ENCODE assay signal across 18 mouse cellular contexts in genomic region chr13:15713486-15713885, GRCm38 (mm10).
A peak's percentile ranks its signal among the peaks of the same experiment; 100 is the strongest.
DNase-seq lines count a peak whose midpoint lies in the region; ATAC-seq and TF ChIP-seq lines count a peak whose summit lies in the region.
"Had no signal": no experiment of that assay in that cellular context is flagged by ENCODE, and none has a peak within 500 bp of the region (broad histone marks: within the 10 kb centered on the region; RNA-seq: fewer than 3 reads in every experiment).

No protein-coding gene starts in this region.

- peak overlapping the region; percentile 75 for H3K27ac ChIP-seq in hindbrain, embryonic 10.5 days
- H3K27ac ChIP-seq in hindbrain, postnatal 0 days, result no peak overlapping the region
- peak overlapping the region; percentile 69 for H3K27ac ChIP-seq in midbrain, embryonic 10.5 days (replicated peaks)
- H3K27ac ChIP-seq in midbrain, embryonic 14.5 days (replicated peaks; ENCODE audit: low read depth, low read length), result no peak overlapping the region
- H3K27ac ChIP-seq in forebrain, embryonic 13.5 days, result peak overlapping the region; percentile 41
- H3K27ac ChIP-seq in forebrain, embryonic 15.5 days (replicated peaks), result peak overlapping the region; percentile 65
- H3K27ac ChIP-seq: embryonic facial prominence, embryonic 12.5 days; heart, embryonic 10.5 days had no signal

- no peak overlapping the region for H3K9ac ChIP-seq in hindbrain, postnatal 0 days (replicated peaks; ENCODE audit: low read length)
- no peak overlapping the region for H3K9ac ChIP-seq in midbrain, embryonic 14.5 days (replicated peaks; ENCODE audit: low read length)
- no peak overlapping the region for H3K9ac ChIP-seq in forebrain, embryonic 13.5 days
- no peak overlapping the region for H3K9ac ChIP-seq in forebrain, embryonic 15.5 days (replicated peaks)
- H3K9ac ChIP-seq: embryonic facial prominence, embryonic 12.5 days had no signal

- H3K4me3 ChIP-seq in hindbrain, embryonic 10.5 days, result no peak overlapping the region
- no peak overlapping the region for H3K4me3 ChIP-seq in hindbrain, postnatal 0 days (ENCODE audit: low read length)
- H3K4me3 ChIP-seq in midbrain, embryonic 10.5 days, result no peak overlapping the region
- no peak overlapping the region for H3K4me3 ChIP-seq in midbrain, embryonic 14.5 days (replicated peaks; ENCODE audit: low read depth, low read length)
- H3K4me3 ChIP-seq in forebrain, embryonic 13.5 days, result no peak overlapping the region
- H3K4me3 ChIP-seq in forebrain, embryonic 15.5 days, result no peak overlapping the region
- H3K4me3 ChIP-seq: embryonic facial prominence, embryonic 12.5 days; heart, embryonic 10.5 days had no signal

- peaks cover 50% of the 10 kb centered on the region for H3K4me1 ChIP-seq in hindbrain, embryonic 10.5 days (replicated peaks)
- H3K4me1 ChIP-seq in hindbrain, postnatal 0 days (ENCODE audit: insufficient read depth, low read length), result no peaks in the 10 kb centered on the region
- peaks cover 63% of the 10 kb centered on the region for H3K4me1 ChIP-seq in midbrain, embryonic 10.5 days
- H3K4me1 ChIP-seq in midbrain, embryonic 14.5 days (ENCODE audit: control insufficient read depth, insufficient read depth, low read length), result peaks cover 3% of the 10 kb centered on the region; the same call in 1 of the 2 replicates
- H3K4me1 ChIP-seq in forebrain, embryonic 13.5 days, result peaks cover 41% of the 10 kb centered on the region
- peaks cover 26% of the 10 kb centered on the region for H3K4me1 ChIP-seq in forebrain, embryonic 15.5 days
- H3K4me1 ChIP-seq: heart, embryonic 10.5 days had no signal

- H3K36me3 ChIP-seq in hindbrain, embryonic 10.5 days, result peaks cover 22% of the 10 kb centered on the region
- H3K36me3 ChIP-seq in hindbrain, postnatal 0 days (ENCODE audit: insufficient read depth, low read length), result no peaks in the 10 kb centered on the region
- peaks cover 31% of the 10 kb centered on the region for H3K36me3 ChIP-seq in midbrain, embryonic 10.5 days
- H3K36me3 ChIP-seq in midbrain, embryonic 14.5 days (ENCODE audit: control insufficient read depth, insufficient read depth, low read length), result no peaks in the 10 kb centered on the region
- 0 out of 2 replicates have a peak, but pooled peaks cover 10% of the 10 kb centered on the region for H3K36me3 ChIP-seq in forebrain, embryonic 13.5 days (ENCODE audit: poor library complexity, severe bottlenecking)
- no peaks in the 10 kb centered on the region for H3K36me3 ChIP-seq in forebrain, embryonic 15.5 days
- H3K36me3 ChIP-seq: heart, embryonic 10.5 days had no signal

- 77% methylated on average over 7 of the region's 7 CpGs for WGBS in hindbrain, embryonic 10.5 days
- WGBS in hindbrain, postnatal 0 days, result 85% methylated on average over 7 of the region's 7 CpGs
- WGBS in midbrain, embryonic 10.5 days, result 77% methylated on average over 7 of the region's 7 CpGs
- WGBS in midbrain, embryonic 14.5 days, result 67% methylated on average over 7 of the region's 7 CpGs
- 68% methylated on average over 7 of the region's 7 CpGs for WGBS in forebrain, embryonic 13.5 days
- WGBS in forebrain, embryonic 15.5 days, result 62% methylated on average over 7 of the region's 7 CpGs

- H3K4me2 ChIP-seq in hindbrain, postnatal 0 days (ENCODE audit: low read depth, low read length), result no peak overlapping the region
- H3K4me2 ChIP-seq in midbrain, embryonic 14.5 days (ENCODE audit: low read length), result no peak overlapping the region
- no peak overlapping the region for H3K4me2 ChIP-seq in forebrain, embryonic 13.5 days
- no peak overlapping the region for H3K4me2 ChIP-seq in forebrain, embryonic 15.5 days (replicated peaks)
- H3K4me2 ChIP-seq: embryonic facial prominence, embryonic 12.5 days had no signal

- no peak for TF ChIP-seq CTCF in hindbrain, postnatal 0 days (IDR thresholded peaks at IDR 0.05; ENCODE audit: low read depth)

- ATAC-seq in hindbrain, postnatal 0 days, result no peak
- ATAC-seq in midbrain, embryonic 14.5 days (ENCODE audit: low FRiP score, low TSS enrichment), result no peak
- ATAC-seq in forebrain, embryonic 13.5 days, result no peak
- ATAC-seq in forebrain, embryonic 15.5 days (replicated peaks), result no peak
- ATAC-seq in cerebellum, adult (ENCODE audit: insufficient number of reproducible peaks, low FRiP score, low TSS enrichment), result no peak

- DNase-seq in hindbrain, embryonic 10.5 days (ENCODE audit: low spot score), result no peak
- no peak for DNase-seq in hindbrain, postnatal 0 days (ENCODE audit: low spot score)
- no peak for DNase-seq in midbrain, embryonic 10.5 days (ENCODE audit: low spot score)
- DNase-seq in midbrain, embryonic 14.5 days, result no peak
- no peak for DNase-seq in cerebellum, postnatal 25 days
- DNase-seq: adrenal gland, adult 2 months; adrenal gland, postnatal 25 days; cerebellum, adult 2 months; cerebellum, postnatal 10 days; gastrocnemius, postnatal 36 days; heart, adult 18-20 months; heart, postnatal 14 days; kidney, adult 11 months had no signal

- peaks cover 31% of the 10 kb centered on the region for H3K27me3 ChIP-seq in hindbrain, embryonic 10.5 days (ENCODE audit: insufficient read depth, poor library complexity, severe bottlenecking)
- no peaks in the 10 kb centered on the region for H3K27me3 ChIP-seq in hindbrain, postnatal 0 days (ENCODE audit: insufficient read depth, low read length)
- peaks cover 86% of the 10 kb centered on the region for H3K27me3 ChIP-seq in midbrain, embryonic 10.5 days (ENCODE audit: low read depth, poor library complexity, severe bottlenecking)
- no peaks in the 10 kb centered on the region for H3K27me3 ChIP-seq in midbrain, embryonic 14.5 days (ENCODE audit: control insufficient read depth, insufficient read depth, low read length)
- no peaks in the 10 kb centered on the region for H3K27me3 ChIP-seq in forebrain, embryonic 13.5 days
- no peaks in the 10 kb centered on the region for H3K27me3 ChIP-seq in forebrain, embryonic 15.5 days
- H3K27me3 ChIP-seq: embryonic facial prominence, embryonic 12.5 days had no signal

- no peaks in the 10 kb centered on the region for H3K9me3 ChIP-seq in hindbrain, embryonic 10.5 days
- H3K9me3 ChIP-seq in hindbrain, postnatal 0 days (ENCODE audit: low read length), result no peaks in the 10 kb centered on the region
- no peaks in the 10 kb centered on the region for H3K9me3 ChIP-seq in midbrain, embryonic 10.5 days (replicated peaks)
- no peaks in the 10 kb centered on the region for H3K9me3 ChIP-seq in midbrain, embryonic 14.5 days (ENCODE audit: control insufficient read depth, low read length)
- no peaks in the 10 kb centered on the region for H3K9me3 ChIP-seq in forebrain, embryonic 13.5 days (replicated peaks)
- H3K9me3 ChIP-seq in forebrain, embryonic 15.5 days, result no peaks in the 10 kb centered on the region
- H3K9me3 ChIP-seq: embryonic facial prominence, embryonic 12.5 days; heart, embryonic 10.5 days had no signal

Comparison
In these comparisons a context has a peak if more than half of its experiments do, and no peak if none do; other contexts are left out.
1. H3K27ac ChIP-seq: peak in hindbrain, embryonic 10.5 days (single experiment), midbrain, embryonic 10.5 days (single experiment), forebrain, embryonic 13.5 days (single experiment) and forebrain, embryonic 15.5 days (single experiment); none in hindbrain, postnatal 0 days (single experiment) and midbrain, embryonic 14.5 days (single experiment).